Mouse (Mus musculus): Measurements from ENCODE around the gene A930033H14Rik. TPM values are rescaled to one million over a fixed set of nuclear protein-coding genes. Genes with fewer than 3 reads are reported as not detected.

A930033H14Rik gene
- polyA plus RNA-seq, 1 experiment from 2014 or later: 3.1 TPM

DNA sequence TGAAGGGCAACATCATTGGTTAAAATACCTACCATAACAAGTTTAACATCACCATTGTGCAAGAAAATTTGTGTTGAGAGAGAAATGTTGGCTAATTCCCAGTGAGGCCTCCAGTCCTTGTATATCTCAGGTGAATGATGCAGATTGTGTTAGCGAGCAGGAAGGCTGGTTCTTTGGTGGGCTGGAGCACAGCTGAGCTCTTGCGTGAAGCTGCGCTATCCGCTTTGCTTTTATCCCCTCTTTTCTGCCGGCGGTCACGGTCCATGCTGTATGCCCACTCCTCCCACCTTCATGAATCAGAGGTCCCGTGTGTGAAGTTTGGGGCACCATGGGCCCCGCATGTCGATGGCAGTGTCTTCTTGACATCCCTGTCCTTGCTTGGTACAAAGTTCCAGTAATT lies 2.9 kb downstream of the A930033H14Rik start:
- H3K4me3 ChIP-seq: no peak overlapping the region
- no peak overlapping the region for H3K4me2 ChIP-seq (replicated peaks)
- H3K36me3 ChIP-seq: peaks cover 8% of the 10 kb centered on the region; the same call in 1 of the 2 replicates
- no peak for ATAC-seq (ENCODE audit: low FRiP score, low read depth)
- H3K4me1 ChIP-seq: peaks cover 16% of the 10 kb centered on the region
- H3K9ac ChIP-seq: no peak overlapping the region
- H3K27me3 ChIP-seq: no peaks in the 10 kb centered on the region
- 95% methylated on average over 10 of the region's 10 CpGs for WGBS
- no peaks in the 10 kb centered on the region for H3K9me3 ChIP-seq
- H3K27ac ChIP-seq: no peak overlapping the region

DNA sequence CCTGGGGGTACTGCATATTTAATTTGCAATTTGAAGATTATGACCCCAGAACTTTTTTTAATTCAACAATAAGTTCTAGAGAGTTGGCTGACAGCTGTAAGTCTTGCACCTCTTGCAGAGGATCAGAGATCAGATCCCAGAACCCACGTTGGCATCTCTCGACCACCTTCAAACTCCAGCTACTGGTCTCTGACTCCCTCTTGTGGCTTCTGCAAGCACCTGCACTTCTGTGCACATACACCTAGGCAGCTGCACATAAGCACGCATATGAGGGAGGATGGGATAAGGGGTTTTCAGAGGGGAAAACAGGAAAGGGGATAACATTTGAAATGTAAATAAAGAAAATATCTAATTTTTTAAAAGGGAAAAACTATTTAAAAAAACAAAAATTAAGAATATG lies 4.2 kb downstream of the A930033H14Rik start:
- H3K4me3 ChIP-seq: no peak overlapping the region
- no peak for ATAC-seq (ENCODE audit: low FRiP score, low read depth)
- H3K27me3 ChIP-seq: no peaks in the 10 kb centered on the region
- peaks cover 8% of the 10 kb centered on the region; the same call in 1 of the 2 replicates for H3K36me3 ChIP-seq
- no peak overlapping the region for H3K27ac ChIP-seq
- WGBS: 94% methylated on average over 3 of the region's 3 CpGs
- H3K4me2 ChIP-seq (replicated peaks): no peak overlapping the region
- H3K4me1 ChIP-seq: peaks cover 14% of the 10 kb centered on the region
- H3K9ac ChIP-seq: no peak overlapping the region
- H3K9me3 ChIP-seq: no peaks in the 10 kb centered on the region

DNA sequence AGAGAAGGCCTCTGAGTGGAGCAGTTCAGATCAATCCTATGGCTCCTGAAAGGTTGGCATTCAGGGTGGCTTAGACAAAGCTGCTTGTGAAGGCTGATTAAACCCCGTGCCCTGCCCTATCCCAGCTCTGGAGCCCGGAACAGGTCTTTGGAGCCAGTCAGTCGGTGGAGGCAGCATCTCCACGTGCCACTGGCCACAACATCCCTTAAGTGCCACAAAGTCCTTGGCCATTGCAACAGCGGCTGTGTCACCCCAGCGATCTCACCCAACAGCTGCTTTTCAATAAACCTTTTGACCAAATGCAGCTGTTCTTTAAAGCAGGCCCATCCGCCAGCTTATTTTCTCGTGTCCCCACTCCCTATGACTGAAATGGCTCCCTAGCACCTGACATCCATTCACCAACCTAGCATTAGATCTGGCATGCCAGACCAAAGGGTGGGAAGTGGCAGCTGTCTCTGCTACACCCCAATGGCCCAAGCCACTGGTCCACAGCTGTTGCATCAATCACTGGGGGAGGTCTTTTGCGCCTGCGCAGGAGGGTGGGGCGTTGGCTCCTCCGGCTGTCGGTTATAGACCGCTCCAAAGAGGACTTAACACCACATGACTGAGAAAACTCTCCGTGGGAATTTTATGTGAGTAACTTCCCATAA lies 4.8 kb downstream of the A930033H14Rik start:
- ATAC-seq (ENCODE audit: low FRiP score, low read depth): peak; percentile 57
- no peaks in the 10 kb centered on the region for H3K9me3 ChIP-seq
- H3K27ac ChIP-seq: no peak overlapping the region
- H3K4me2 ChIP-seq (replicated peaks): no peak overlapping the region
- peaks cover 13% of the 10 kb centered on the region for H3K4me1 ChIP-seq
- WGBS: 75% methylated on average over 15 of the region's 15 CpGs
- H3K4me3 ChIP-seq: no peak overlapping the region
- H3K27me3 ChIP-seq: no peaks in the 10 kb centered on the region
- H3K36me3 ChIP-seq: peaks cover 8% of the 10 kb centered on the region; the same call in 1 of the 2 replicates
- no peak overlapping the region for H3K9ac ChIP-seq

DNA sequence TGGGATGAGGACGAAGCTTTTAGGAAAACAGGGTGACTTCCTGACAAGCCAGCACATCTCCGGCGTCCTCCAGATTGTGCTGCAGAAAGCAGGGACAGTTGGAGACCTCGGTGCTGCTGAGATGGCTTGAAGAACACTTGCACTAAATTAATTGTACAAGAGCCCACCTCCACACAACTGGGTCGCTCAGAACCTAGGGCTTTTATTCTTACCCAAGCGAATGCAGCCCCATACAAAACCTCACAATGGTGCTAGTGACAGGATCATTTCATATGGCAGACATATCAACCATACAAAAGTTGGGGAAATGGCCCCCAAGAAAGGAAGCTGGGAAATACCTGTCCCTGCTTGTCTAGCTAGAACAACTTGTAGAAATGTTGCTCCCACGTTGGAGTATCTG lies 5.4 kb downstream of the A930033H14Rik start:
- Histone ChIP-seq H3K36me3 (peaks cover 8% of the 10 kb centered on the region; the same call in 1 of the 2 replicates), H3K4me1 (peaks cover 13% of the 10 kb centered on the region), H3K9me3 (no peaks in the 10 kb centered on the region), H3K27me3 (no peaks in the 10 kb centered on the region), H3K9ac (no peak overlapping the region), H3K27ac (no peak overlapping the region), H3K4me2 (replicated peaks) (no peak overlapping the region), H3K4me3 (no peak overlapping the region)
- 77% methylated on average over 7 of the region's 7 CpGs for WGBS
- no peak for ATAC-seq (ENCODE audit: low FRiP score, low read depth)

DNA sequence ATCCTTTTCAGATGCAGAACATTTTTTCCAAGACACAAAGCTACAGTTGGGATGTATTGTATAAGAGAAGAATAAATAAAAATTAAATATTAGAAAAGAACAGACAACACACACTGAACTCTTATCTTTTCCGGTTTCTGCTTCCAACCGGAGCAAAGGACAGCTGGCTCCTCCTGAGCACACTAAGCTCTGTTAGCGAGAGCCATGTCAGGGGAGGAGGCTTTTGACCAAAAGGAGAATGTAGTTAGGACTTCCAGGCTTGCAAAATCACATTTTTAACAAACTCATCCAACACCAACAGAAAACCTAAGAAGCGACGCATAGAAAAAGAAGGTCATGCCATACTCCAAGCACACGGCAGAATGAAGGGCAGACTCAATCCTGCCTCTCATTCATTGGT lies 6.8 kb downstream of the A930033H14Rik start:
- Histone ChIP-seq H3K9ac (no peak overlapping the region), H3K4me3 (no peak overlapping the region), H3K9me3 (no peaks in the 10 kb centered on the region), H3K27ac (no peak overlapping the region), H3K27me3 (no peaks in the 10 kb centered on the region), H3K36me3 (peaks cover 8% of the 10 kb centered on the region; the same call in 1 of the 2 replicates), H3K4me2 (replicated peaks) (no peak overlapping the region), H3K4me1 (peaks cover 5% of the 10 kb centered on the region)
- no peak for ATAC-seq (ENCODE audit: low FRiP score, low read depth)
- 87% methylated on average over 6 of the region's 6 CpGs for WGBS

DNA sequence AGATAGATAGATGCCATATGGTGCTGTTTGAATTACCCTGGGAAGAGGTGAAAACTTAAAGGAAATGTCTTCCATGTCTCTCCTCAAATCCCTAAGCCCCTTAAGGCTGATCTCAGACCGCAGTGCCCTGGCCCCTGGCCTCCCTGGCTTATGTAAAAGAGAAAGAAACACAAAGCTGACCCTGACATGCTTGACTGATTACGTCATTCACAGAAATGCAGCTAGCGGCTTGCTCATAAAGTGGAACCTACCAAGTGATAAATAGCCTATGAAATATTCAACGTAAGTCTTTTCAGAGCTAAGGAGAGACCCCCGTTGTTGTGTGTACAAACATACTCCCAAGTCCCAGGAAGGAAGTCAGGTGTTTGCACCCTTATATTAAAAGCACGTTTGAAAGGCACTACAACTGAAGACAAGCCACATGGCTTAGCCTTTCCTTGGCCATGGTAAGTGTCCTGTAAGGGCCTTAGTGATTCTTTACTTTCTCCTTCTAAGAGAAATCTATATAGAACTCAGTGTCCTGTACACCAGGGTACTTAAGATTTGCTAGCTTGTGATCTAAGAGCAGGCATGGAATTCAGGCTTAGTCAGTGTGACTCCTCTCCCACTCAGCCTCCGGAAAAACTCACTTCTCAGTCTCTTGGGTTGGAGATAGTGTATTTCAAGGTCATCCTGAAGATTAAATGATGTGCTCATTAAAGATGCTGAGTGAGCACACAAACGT lies 8.1 kb downstream of the A930033H14Rik start:
- no peaks in the 10 kb centered on the region for H3K27me3 ChIP-seq
- ATAC-seq (ENCODE audit: low FRiP score, low read depth): no peak
- WGBS: 49% methylated on average over 8 of the region's 8 CpGs
- no peaks in the 10 kb centered on the region for H3K9me3 ChIP-seq
- no peak overlapping the region for H3K4me3 ChIP-seq
- no peak overlapping the region for H3K9ac ChIP-seq
- H3K4me1 ChIP-seq: peaks cover 5% of the 10 kb centered on the region
- no peak overlapping the region for H3K4me2 ChIP-seq (replicated peaks)
- H3K36me3 ChIP-seq: peaks cover 4% of the 10 kb centered on the region; the same call in 1 of the 2 replicates
- no peak overlapping the region for H3K27ac ChIP-seq

DNA sequence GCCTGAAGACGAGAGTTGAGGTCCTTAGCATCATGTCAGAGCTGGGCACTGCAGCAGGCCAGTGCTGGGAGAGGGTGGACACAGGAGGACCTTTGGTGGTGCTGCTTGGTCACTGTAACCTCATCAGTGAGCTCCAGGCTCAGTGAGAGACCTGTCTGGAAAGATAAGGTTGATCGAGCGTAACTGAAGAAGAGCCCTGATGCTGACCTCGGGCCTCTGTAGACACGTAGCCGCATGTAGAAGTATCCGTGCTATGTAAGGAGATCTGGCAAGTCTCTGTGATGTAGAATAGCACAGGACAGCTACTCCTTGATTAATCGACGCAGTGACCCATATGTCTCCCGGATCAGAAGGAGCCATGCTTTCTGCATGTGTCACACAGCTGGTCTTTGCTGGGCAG lies 19.2 kb downstream of the A930033H14Rik start:
- H3K4me1 ChIP-seq: no peaks in the 10 kb centered on the region
- H3K4me3 ChIP-seq: no peak overlapping the region
- WGBS: 87% methylated on average over 10 of the region's 10 CpGs
- no peaks in the 10 kb centered on the region for H3K27me3 ChIP-seq
- H3K4me2 ChIP-seq (replicated peaks): no peak overlapping the region
- no peaks in the 10 kb centered on the region for H3K36me3 ChIP-seq
- ATAC-seq (ENCODE audit: low FRiP score, low read depth): no peak
- no peak overlapping the region for H3K27ac ChIP-seq
- H3K9me3 ChIP-seq: no peaks in the 10 kb centered on the region
- no peak overlapping the region for H3K9ac ChIP-seq

DNA sequence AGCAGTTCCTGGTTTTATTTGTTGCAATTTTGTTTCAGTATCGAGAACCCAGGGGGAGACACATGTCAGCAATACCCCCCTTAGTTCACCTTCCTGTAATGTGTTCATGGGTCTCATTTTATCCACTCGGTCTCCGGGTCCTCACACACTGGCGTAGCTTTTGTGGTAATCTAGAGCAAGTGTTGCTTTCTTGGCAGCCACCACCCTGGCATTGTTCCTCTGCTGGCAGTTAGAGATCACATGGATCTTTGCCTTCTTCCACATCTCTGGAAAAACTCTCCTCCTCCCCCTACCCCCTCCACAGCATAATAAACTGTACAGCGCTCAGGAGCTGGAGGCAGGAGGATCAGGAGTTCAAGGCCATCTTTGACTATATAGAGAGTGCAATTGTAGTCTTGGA lies 20.6 kb downstream of the A930033H14Rik start:
- H3K27ac ChIP-seq: no peak overlapping the region
- no peak overlapping the region for H3K9ac ChIP-seq
- H3K27me3 ChIP-seq: no peaks in the 10 kb centered on the region
- no peaks in the 10 kb centered on the region for H3K9me3 ChIP-seq
- no peak for ATAC-seq (ENCODE audit: low FRiP score, low read depth)
- WGBS: 89% methylated on average over 5 of the region's 5 CpGs
- no peak overlapping the region for H3K4me3 ChIP-seq
- no peak overlapping the region for H3K4me2 ChIP-seq (replicated peaks)
- H3K36me3 ChIP-seq: no peaks in the 10 kb centered on the region
- no peaks in the 10 kb centered on the region for H3K4me1 ChIP-seq

DNA sequence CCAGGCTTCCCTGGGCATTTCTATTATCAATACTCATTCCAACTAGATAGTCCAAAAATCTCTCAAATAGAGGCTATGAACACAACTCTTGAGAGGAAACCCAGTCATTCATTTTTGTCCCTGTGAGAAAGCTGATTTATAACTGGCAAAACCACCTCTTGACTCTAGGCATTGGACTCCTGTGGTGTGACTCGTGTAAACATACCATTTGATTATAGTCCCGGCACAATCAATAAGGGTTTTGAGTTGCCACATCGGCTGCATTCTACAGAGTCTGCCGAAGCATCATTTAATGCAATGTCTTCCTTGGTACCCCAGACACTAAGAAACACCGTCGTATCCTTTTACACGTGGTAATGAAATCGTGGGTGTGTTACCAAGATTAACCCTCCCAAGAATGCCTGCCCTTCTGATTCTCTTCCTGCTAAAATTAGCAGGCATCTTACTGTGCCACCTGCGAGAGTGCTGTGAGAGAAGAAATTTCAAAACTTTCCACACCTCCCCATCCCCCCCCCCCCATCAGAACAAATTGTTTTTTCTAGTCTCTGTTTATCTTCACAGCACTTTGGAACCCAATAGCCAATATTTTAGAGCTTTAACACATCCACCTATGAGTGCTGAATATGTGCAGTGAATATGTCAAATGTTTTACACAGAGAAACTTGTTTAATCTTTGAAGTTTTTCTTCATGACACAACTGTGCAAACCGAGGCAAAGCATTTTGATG lies 22.3 kb downstream of the A930033H14Rik start:
- no peak overlapping the region for H3K4me3 ChIP-seq
- no peaks in the 10 kb centered on the region for H3K36me3 ChIP-seq
- H3K9ac ChIP-seq: no peak overlapping the region
- no peaks in the 10 kb centered on the region for H3K9me3 ChIP-seq
- H3K4me2 ChIP-seq (replicated peaks): no peak overlapping the region
- H3K27me3 ChIP-seq: no peaks in the 10 kb centered on the region
- ATAC-seq (ENCODE audit: low FRiP score, low read depth): no peak
- H3K27ac ChIP-seq: no peak overlapping the region
- H3K4me1 ChIP-seq: peaks cover 7% of the 10 kb centered on the region; the same call in 1 of the 2 replicates
- WGBS: 74% methylated on average over 10 of the region's 10 CpGs

DNA sequence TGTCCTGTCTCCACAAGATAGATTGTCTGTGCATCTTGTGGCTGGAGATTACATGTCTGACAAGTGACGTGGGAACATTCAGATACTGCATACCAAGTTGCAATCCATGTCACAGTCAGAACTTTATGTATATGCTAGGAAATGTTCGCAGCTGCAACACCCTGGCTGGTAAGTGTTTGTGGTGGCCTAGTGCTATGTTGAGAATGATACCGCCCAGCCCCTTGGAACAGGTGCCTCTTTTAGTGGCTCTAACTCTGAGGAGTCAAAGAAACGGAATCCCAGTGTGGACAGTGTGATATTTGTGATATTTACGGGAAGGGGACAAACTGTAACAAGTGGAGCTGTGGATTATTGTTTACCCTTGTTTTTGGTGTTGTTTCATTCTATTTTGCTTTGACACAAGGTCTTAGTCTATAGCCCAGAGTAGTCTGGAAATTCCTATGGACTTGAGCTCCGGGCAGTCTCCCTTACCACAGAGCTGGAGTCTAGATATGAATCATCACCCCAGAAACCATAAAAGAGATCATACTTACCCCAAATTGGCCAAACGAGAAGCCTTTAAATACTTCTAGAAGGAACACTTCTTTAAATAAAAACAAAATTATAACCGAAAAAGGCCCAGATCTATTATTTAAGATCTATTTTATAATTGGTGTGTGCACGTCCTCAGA lies 25.0 kb downstream of the A930033H14Rik start:
- Histone ChIP-seq H3K27me3 (no peaks in the 10 kb centered on the region), H3K4me3 (no peak overlapping the region), H3K36me3 (no peaks in the 10 kb centered on the region), H3K9me3 (0 out of 2 replicates have a peak, but pooled peaks cover 3% of the 10 kb centered on the region), H3K27ac (no peak overlapping the region), H3K4me2 (replicated peaks) (no peak overlapping the region), H3K9ac (no peak overlapping the region), H3K4me1 (peaks cover 12% of the 10 kb centered on the region)
- 81% methylated on average over 9 of the region's 9 CpGs for WGBS
- ATAC-seq (ENCODE audit: low FRiP score, low read depth): no peak

DNA sequence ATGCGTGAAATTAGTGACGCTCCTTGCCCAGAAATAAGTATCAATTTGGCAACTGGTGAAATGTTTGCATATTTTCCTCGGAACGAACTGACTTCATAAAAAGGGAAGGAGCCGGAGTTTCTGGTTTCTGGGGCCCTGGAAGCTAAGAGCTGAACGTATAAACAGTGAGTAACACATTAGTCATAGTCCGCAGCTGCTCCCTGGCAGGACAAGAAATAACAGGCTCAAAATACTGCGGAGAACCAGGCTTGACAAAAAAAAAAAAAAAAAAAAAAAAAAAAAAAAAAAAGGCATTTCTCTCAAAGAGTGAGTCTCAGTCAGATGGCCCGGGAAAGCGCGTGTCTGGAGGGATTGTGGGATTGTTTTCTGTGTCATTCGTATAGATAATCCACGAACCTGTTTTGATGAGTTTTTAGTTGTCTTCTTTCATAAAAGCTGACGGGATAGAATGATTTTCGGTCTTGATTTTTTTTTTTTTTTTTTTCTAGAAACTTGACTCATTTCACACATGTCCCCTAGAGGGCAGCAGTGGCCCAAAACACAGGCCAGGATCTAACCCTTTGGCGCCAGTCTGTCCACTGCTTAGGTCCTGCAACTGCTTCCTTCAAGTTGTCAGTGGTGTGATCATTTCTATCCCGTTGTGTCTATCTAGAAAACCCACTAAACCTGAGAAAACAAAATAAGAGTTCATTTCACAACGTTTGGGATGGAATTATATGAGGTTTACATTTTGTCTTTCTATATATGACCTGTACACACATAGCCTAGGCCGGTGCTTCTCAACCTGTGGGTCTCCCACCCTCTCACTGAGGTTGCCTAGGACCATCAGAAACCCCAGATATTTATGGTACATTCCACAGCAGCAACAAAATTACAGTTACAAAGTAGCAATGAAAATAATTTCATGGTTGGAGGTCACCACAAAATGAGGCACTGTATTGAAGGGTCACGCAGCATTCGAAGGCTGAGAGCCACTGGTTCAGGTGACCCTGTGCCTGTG lies 26.7 kb downstream of the A930033H14Rik start:
- Histone ChIP-seq H3K4me1 (peaks cover 12% of the 10 kb centered on the region), H3K9me3 (0 out of 2 replicates have a peak, but pooled peaks cover 3% of the 10 kb centered on the region), H3K4me2 (replicated peaks) (peak overlapping the region; percentile 57), H3K27me3 (no peaks in the 10 kb centered on the region), H3K9ac (0 out of 2 replicates have a peak overlapping the region, but pooled peaks have one; percentile 35), H3K4me3 (peak overlapping the region; percentile 39), H3K36me3 (no peaks in the 10 kb centered on the region), H3K27ac (peak overlapping the region; percentile 84; the same call in 1 of the 2 replicates)
- peak; percentile 87 for ATAC-seq (ENCODE audit: low FRiP score, low read depth)
- 16% methylated on average over 21 of the region's 21 CpGs for WGBS

Measured in limb, embryonic 13.5 days (tissue).